Mouse (Mus musculus): Measurements from ENCODE around the gene Nt5m.

The Nt5m gene

GRCm38 (mm10) chr11:59839459-59840126 is 346 bp downstream of the Nt5m start, which contains the start of gene Cops3:
Gene Cops3 (minus strand): TSS chr11:59839838.
- WGBS: under 1% methylated on average over 43 of the region's 43 CpGs

GRCm38 (mm10) chr11:59846311-59846710 is 7.1 kb downstream of the Nt5m start:
- WGBS: 96% methylated on average over 11 of the region's 11 CpGs

GRCm38 (mm10) chr11:59847131-59847530 is 7.9 kb downstream of the Nt5m start:
- 2% methylated on average over 2 of the region's 2 CpGs for WGBS

GRCm38 (mm10) chr11:59847891-59848884 is 8.9 kb downstream of the Nt5m start:
- under 1% methylated on average over 69 of the region's 69 CpGs for WGBS

- WGBS: 73% methylated on average over 3 of the region's 3 CpGs
Measured at GRCm38 (mm10) chr11:59852865-59853264, 13.6 kb downstream of the Nt5m start.

- WGBS: 74% methylated on average over 11 of the region's 11 CpGs
Measured at GRCm38 (mm10) chr11:59860467-59860866, 21.2 kb downstream of the Nt5m start.

- 98% methylated on average over 6 of the region's 6 CpGs for WGBS
Measured at GRCm38 (mm10) chr11:59864316-59864715, 25.1 kb downstream of the Nt5m start.

- 82% methylated on average over 8 of the region's 8 CpGs for WGBS
Measured at GRCm38 (mm10) chr11:59872124-59872523, 32.9 kb downstream of the Nt5m start.

- 21% methylated on average over 2 of the region's 2 CpGs for WGBS
Measured at GRCm38 (mm10) chr11:59880031-59880430, 40.8 kb downstream of the Nt5m start.

- WGBS: 40% methylated on average over 17 of the region's 17 CpGs
Measured at GRCm38 (mm10) chr11:59885217-59885986, 46.2 kb downstream of the Nt5m start.

GRCm38 (mm10) chr11:59886952-59887351 is 47.7 kb downstream of the Nt5m start:
- WGBS: 93% methylated on average over 1 of the region's 1 CpGs

- 72% methylated on average over 5 of the region's 5 CpGs for WGBS
Measured at GRCm38 (mm10) chr11:59888151-59888550, 48.9 kb downstream of the Nt5m start.

- WGBS: 58% methylated on average over 6 of the region's 6 CpGs
Measured at GRCm38 (mm10) chr11:59891854-59892253, 52.6 kb downstream of the Nt5m start.

GRCm38 (mm10) chr11:59893153-59893788 is 54.0 kb downstream of the Nt5m start:
- 61% methylated on average over 10 of the region's 10 CpGs for WGBS

GRCm38 (mm10) chr11:59894916-59895315 is 55.7 kb downstream of the Nt5m start:
- 69% methylated on average over 6 of the region's 6 CpGs for WGBS

GRCm38 (mm10) chr11:59895316-59895715 is 56.1 kb downstream of the Nt5m start:
- 53% methylated on average over 8 of the region's 8 CpGs for WGBS

- 83% methylated on average over 11 of the region's 11 CpGs for WGBS
Measured at GRCm38 (mm10) chr11:59897981-59898599, 58.8 kb downstream of the Nt5m start.

GRCm38 (mm10) chr11:59899711-59900685 is 60.8 kb downstream of the Nt5m start:
- WGBS: 48% methylated on average over 13 of the region's 13 CpGs

GRCm38 (mm10) chr11:59900995-59901394 is 61.7 kb downstream of the Nt5m start:
- WGBS: 80% methylated on average over 1 of the region's 1 CpGs
